Mouse (Mus musculus): Measurements from ENCODE around the gene Smarcc2.

The Smarcc2 gene

DNA sequence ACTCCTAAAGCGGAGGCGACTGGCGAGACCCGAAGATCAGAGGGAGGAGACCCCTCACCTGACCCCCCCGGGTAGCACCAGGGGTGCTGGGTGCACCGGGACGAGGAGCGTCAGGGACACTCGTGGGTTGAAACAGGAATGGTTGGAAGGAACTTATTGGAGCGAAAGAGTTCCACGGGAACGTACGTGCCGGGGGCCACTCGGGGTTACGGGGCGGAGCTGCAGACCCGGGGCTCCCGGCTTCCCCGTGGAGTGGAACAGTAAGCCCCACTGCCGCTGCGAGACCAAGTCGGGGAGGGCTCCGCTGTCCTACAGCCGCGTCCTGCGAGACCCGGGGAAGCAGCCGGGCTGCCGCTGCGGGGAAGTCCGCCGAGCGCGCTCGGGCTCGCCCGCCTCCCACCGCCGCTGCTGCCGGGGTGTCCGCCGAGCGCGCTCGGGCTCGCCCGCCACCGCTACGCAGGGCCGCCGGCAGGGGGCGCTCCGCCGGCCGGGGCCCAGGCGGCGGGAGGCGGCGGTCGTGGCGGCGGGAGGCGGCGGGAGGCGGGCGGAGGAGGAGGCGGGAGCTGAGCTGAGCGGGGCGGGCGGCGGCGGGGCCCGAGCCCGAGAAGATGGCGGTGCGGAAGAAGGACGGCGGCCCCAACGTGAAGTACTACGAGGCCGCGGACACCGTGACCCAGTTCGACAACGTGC lies at the start of gene Smarcc2:
Smarcc2 (plus strand) TSS at position 530 of the 690 bp plus-strand sequence.
- DNase-seq: peak; percentile 70 to 71

DNA sequence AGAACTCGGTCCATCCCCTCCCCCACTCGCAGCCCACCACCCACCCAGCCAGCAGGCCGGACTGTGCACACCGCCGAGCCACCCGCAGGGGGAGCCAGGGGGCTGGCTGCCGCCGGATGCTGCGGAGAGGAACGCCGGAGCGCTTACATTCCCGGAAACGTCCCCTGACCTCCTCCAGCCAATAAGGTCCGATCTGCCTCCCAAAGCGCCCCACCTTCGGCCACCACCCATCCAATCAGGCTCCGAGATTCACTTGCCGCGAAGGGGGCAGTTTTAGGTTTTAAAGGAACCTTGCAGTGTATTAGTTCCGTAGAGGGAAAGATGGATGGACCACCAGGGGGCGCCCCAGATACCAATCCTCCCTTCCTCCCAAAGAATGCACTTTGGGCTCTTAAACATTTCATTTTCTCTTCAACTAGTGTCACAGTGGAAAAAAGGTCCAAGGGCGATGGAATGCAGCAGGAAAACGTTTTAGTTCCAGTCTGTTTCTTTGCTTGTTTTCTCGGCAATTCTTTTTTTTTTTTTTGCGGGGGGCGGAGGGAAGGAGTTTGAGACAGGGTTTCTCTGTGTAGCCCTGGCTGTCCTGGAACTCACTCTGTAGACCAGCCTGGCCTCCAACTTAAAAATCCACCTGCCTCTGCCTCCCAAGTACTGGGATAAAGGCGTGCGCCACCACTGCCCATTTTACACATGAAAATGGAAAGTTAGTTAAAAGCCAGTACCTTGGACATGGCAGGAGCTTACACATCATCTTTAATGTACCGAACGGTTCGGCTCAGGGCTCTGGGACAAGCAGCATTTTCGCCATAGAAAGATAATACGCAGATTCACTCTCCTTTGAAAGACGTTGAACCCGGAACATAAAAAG lies 49.1 kb upstream of the Smarcc2 start:
- peak; percentile 95 to 98 for DNase-seq

DNA sequence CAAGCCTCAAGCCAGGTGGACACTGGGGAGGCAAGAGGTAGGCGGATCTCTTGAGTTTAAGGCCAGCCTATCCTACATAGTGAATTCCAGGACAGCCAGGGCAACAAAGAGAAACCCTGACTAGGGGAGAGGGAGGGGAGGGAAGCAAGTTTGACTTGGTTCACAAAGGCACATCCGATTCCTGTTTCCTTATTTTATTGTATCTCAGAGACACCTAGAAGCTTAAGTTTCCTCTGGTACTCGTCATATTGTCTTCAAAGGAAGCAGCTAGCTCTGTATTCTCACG lies 48.5 kb upstream of the Smarcc2 start:
- DNase-seq: no peak

DNA sequence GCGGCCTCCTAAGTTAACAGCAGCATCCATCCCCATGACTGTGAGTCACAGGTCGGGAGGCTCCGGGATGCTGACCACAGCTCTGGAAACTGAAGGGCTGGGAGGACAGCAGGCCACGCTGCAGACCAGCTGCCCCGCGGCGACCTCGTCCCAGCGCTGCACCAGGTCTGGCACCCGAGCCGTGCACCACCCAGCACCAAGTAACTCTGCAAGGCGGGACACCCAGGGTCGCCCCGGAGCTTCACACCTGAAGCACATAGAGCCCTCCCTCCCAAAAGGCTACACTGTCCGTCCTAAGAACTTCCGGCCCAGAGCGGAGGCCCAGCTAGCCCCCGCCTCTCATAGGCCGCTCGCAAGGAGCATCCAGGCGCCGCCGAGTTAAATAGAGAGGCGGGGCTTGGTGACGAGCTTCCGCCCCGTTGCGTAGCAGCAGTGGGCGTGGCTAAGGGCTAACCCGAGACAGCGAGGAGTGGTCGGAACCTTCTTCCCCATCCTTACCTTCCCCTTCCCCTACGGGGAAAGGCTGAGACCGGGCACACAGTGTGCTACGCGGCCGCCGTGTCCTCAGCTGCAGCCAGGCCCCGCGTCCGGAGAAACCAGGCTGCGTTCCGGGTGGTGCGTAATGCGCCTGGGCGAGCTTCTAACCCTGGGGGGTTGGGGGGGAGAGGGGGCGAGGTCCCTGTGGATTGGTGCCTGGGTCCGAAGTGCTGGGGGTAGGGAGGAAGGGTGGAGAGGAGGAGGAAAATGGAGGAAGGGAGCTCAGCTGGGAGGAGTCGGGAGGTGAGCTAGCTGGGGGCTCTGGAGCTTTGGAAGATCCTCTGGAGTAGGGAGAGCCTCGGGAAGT lies 47.6 kb upstream of the Smarcc2 start, which contains the start of the genes Nabp2 and Rnf41:
Nabp2 (minus strand) TSS at position 282 of the 844 bp plus-strand sequence.
Rnf41 (plus strand) TSS at position 447 of the 844 bp plus-strand sequence.
- DNase-seq: peak; percentile 94 to 96

DNA sequence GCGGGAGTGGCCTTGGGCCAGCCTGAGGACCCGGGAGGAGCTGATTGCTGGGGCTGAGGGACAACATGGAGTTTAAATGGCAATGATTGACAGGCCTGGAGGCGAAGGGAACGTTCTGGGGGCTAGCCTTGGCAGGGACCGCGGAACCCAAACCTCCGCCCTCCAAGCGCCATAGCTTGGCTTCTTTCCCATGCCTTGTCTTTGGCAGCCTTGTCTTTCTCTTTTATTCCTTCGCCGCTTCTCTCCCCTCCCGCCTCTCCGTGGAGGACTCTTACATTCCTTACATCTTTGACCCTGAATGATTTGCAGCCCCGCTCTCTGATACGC lies 47.0 kb upstream of the Smarcc2 start:
- no peak for DNase-seq

DNA sequence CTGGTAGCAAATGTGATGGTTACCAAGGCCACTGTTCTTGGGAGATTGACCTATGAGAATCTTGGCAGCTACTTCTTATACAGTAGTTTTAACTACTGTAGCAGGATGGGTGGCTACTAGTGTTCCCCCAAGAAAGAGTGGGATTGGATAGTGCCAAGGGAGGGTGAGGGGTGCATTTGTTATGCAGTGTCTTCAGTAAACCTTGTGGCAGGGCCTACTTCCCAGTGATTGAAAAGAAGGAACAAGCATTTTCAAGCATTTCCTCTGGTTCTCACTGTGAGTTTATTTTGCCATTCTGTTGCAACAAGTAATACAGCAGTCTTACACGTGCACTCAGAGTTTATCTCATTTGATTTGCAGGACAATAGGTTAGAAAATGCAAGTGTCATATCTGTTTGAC lies 46.5 kb upstream of the Smarcc2 start:
- DNase-seq: no peak

DNA sequence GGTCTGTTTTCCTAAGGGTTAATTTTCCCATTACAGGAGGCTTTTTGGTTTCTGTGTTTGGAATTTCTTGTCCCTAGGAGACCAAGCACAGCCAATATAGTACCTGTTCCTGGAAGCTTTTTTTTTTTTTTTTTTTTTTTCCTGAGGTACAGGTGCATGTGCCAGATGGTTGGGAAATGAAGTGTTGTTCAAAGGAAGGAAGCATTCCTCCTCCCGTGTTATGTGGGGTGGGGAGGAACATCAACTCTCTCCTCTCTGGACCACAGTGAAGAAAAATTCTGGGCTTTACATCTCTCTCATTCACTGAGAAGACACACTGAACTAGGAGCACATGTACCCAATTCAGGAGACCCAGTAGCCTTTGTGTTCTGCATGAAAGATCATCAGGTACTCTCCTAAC lies 46.0 kb upstream of the Smarcc2 start:
- DNase-seq: no peak

DNA sequence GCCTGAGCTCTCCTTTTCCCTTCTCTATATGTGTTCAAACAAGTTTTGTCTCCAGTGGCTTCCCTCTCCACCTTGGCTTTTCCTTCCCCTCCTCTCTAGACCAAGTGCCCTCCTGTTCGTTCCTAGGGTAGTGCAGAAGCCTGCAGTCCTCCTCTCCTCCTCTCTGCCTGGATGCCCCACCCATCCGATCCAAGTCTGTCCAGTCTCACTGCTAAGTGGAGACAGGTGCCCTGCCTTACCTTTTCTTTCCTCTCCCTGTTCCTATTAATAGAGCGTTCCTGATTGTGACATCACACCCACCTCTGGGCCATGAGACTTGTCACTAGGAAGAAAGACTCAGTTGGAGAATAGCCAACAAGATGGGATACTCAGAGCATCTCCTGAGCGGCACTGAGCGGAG lies 44.2 kb upstream of the Smarcc2 start:
- no peak for DNase-seq

DNA sequence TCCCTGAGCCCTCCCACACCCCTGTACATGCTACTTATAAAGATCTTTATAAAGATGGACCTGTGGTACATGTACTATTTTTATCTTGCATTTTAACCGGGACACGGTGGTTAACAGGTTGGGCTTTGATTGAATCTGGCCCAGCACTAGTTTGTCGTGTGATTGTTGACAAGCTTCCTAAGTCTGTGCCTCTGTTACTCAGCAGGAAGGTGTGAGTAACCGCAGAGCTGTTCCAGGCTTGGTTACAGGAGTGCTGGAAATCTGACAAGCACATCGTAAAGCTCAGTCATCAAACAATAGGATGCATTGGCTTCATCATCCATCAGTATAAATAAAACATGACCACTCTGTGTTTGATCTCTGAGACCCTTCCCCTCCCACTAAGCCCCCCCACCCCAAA lies 36.6 kb upstream of the Smarcc2 start:
- DNase-seq: no peak

DNA sequence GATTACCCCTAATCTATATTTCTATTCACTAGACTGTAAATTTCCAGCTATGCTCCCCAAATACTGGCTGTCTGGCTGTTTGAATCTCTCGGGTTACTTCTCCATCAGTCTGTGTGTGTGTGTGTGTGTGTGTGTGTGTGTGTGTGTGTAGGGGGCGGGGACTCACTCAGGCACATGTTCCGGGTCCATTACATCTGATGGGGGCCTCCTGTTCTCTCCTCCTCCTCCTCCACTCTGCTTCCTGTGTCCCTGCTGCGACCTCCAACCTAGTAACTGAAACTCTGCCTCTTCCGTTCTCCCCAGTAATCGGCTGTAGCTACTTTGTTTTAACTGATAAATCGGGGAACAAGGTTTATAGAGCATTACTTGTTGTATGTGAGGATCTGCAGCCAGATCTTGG lies 34.4 kb upstream of the Smarcc2 start:
- DNase-seq: peak; percentile 33 to 59

DNA sequence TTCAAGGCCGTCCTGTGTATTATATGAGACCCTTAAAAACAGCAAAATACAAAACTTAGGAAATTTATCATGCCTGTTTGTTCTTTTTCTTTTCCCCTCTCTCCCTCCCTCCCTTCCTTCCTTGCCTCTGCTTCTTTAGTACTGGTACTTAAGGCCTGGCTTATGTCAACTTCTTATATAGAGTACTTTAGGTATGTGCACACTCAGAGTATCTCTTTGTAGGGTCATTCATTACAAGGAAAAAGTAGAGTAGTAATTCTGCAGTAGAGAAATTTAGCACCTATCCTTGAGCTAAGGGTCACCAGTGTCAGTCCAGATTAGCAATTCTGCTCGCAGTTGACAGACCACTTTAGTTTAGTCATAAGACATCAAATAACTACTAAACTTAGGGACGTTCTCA lies 33.8 kb upstream of the Smarcc2 start:
- no peak for DNase-seq

DNA sequence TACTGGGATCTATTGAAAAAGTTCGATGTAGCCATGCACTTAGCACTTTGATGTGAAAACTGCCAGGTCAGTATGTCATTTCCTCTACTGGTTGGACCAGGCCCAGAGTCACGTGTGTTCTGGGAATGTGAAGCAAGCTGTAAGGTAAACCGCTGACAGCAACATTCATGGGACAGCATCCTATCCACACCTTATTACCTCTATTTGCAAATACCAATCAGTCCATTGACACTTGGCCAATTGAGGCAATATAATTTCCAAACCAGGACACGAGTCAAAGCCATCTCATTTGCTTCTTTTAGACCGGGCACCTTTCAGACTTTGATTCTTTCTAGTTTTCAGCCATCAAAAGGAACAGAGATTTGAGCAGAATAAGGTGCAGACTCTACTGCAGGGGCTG lies 30.0 kb upstream of the Smarcc2 start:
- no peak for DNase-seq

DNA sequence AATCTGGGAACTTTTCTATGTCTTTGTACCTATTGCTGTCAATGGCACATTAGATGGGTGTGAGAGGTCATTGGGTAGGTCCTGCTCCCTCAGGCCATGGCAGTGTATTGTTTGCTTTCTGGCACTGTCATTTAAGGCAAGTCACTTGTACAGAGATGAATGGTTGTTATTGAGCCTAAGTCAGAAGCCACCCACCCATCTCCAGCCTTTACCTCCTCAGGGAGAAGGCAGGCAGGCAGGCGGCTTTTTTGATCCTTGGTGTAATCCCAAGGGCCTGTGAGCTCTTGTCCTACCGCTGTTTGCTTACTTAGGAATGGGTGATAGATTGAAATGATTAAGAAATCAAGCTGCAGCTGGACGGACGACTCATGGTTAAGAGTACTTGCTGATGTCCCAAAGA lies 29.6 kb upstream of the Smarcc2 start:
- DNase-seq: no peak

DNA sequence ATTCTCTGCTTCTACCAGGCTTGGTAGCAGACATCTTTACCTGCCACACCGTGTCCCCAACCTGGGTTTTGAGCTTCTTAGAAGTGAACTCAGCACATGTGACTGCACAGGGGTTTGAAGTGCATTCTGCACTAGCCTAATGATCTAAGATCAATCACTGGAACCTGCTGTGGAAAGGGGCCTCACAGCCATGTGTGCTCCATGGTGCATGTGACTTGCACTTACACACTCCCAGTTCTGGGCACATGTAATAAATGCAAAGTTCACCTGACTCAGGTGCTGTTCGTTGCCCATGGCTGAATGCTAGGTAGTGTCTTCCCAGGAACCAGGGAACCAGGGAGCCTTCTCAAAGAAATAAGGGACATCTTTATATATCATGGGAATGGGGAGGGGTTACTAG lies 25.6 kb upstream of the Smarcc2 start:
- DNase-seq: no peak

DNA sequence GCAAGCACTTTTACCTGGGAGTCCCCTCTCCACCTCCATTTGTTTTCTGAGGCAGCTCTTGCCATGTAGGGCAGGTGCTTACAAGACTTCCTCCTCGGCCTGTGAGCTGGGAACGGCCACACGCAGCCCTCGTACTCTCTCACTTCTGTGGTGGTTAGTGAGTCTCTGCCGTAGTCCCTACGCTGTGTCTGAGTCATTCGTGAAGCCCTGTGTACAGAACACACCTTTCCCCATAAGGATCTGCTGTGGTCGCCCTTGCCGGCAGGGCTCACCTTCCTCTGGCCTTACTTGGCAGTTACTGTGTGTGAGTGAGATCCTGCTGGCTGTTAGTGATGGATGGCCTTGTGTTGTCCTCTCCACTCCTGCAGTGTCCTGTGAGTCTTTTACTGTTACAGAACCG lies 24.4 kb upstream of the Smarcc2 start:
- DNase-seq: peak; percentile 34 to 60

DNA sequence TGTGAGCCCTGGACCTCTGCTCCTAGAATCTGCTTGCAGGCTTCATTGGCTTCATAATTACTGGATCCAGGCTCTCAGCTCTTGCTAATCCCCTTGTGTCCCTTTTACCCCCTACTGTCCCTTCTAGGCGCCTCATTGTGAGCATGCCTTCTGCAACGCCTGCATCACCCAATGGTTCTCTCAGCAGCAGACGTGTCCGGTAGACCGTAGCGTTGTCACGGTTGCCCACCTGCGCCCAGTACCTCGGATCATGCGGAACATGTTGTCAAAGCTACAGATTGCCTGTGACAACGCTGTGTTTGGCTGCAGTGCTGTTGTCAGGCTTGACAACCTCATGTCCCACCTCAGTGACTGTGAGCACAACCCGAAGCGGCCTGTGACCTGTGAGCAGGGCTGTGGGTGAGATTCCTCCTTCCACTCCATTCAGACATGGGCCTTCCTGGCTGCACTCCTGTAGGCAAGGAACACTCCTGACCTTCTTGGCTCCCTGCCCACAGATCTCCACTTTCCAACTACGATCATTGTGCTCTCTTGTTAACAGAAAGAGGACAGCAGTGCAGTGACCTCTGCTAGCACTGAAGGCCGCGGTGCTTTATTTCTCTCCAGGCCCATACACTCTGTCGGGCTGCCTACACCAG lies 23.7 kb upstream of the Smarcc2 start:
- DNase-seq: peak in 1 of 2 experiments; percentile 31

DNA sequence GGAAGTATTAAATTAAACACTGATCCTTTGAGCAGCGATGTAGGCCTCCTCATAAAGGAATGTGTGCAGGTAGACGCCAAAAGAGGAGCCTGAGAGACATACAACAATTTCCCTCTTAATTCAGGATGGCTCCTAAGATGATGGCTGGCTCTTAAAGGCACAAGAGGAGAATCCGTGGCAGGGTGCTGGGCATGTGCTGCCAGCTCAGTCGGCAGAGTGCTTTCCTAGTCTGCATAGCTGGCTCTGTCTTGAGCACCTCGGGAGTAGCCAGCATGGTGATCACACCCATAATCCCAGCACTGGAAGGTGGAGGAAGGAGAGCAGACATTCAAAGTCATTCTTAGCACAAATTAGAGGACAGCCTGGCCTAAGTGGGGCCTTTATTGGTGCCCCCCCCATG lies 23.2 kb upstream of the Smarcc2 start:
- no peak for DNase-seq

DNA sequence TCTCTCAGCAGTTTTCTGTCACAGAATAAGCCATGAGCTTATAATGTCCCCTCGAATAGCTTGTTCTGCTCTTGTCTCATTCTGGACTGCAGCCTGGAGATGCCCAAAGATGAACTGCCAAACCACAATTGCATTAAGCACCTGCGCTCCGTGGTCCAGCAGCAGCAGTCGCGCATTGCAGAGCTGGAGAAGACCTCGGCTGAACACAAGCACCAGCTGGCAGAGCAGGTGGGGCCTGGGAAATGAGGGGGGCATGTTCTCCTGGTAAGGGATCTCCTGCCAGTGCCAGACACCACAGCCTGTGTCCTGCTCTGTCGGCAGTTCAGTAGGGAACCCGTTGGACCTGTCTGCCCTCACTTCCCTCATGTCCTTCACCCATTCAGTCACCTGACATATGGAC lies 22.7 kb upstream of the Smarcc2 start:
- peak; percentile 26 to 32 for DNase-seq

DNA sequence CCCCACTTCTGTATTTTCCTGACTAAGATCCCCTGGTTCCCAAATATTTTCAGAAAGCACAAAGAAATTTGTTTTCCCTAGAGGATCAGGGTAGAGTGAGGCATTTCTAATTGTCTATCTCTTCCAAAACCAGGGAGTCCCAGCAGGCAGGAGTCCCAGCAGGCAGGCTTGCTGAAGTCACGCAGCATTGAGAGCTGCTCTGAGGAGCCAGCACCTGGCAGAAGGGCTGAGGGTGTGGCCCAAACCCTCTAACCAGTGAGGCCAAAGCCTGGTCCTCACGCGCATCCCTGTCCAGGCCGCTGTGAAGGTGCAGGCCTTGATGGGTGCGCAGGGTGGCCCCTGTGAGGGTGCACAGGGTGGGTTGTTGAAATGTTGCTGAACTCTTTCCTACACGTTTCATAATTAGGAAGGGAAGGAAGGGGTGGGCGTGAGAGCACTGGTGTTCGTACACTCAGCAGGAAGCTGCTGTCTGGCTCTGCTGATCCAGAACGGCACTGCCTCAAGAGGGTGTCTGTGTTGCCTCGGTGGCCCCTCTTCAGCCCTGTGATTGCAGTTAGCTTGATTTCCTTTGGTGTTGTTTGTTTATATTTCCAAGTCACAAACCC lies 20.3 kb upstream of the Smarcc2 start:
- peak in 1 of 2 experiments; percentile 30 for DNase-seq

DNA sequence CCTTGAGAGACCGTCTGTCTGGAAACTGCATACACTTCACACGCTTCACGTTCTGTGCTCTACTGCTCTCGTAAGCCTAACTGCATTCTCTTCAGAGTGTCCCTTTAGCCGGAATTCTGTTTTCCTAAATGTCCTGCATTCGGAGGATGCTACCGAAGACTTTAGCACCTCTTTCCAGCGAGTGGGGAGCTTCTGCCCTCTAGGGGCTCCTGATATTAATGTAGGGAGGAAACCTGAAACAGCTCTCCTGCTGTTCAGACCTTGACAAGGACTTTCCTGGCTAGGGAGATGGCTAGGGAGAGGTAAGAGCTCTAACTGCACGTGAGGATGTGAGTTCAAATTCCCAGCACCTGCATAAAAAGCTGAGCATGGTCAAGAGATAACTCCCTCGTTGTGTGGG lies 18.6 kb upstream of the Smarcc2 start:
- no peak for DNase-seq

DNA sequence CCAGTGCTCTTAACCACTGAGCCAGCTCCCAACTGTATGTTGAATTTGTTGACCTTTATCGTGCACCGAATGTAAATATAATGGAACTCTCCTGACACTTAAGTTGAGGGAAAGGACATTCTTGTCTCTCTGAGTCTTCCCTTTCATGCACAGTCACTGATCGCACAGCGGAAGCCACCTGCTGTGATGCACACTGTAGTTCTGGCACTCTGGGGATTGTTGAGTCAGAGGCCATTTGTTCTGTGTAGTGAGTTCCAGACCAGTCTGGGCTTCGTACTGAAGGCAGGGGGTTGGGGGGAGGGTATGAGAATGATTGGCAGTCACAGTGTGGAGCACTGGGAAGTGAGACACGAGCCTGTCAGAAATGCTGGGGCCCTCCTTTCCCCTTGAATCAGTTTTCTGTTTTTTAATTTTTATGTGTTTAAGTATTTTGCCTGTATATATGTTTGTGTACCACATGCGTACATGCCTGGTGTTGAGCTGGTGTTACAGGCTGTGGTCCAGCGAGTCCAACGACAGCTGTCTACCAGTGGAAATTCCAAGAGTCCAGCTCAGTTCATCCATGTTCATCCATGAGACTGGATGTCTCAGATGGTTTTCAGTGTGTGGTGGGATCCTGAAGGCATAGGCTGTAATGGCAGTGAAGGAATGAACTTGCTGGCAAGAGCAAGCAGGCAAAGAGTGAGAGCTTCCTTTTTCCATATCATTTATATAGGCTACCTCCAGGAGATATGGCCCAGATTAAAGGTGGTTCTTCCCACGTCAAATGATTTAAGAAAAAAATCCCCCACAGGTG lies 17.5 kb upstream of the Smarcc2 start:
- DNase-seq: no peak

DNA sequence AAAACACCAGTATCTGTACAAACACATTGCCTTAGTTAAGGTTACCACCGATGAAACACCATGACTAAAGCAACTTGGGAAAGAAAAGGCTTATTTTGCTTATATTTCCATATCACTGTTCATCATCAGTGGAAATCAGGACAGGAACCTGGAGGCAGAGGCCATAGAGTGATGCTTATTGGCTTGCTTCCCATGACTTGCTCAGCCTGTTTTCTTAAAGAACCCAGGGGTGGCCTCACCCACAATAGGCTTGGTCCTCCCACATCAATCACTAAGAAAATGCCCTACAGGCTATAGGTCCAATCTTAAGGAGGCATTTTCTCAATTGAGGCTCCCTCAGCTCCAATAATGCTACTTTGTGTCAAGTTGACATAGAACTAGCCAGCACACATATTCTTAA lies 16.3 kb upstream of the Smarcc2 start:
- no peak for DNase-seq
